Mouse (Mus musculus) gastrocnemius, adult 8-10 months (tissue): Measurements from ENCODE around the gene Gm20918. TPM values are rescaled to one million over a fixed set of nuclear protein-coding genes. Genes with fewer than 3 reads are reported as not detected.
"Not testable (repeated sequence)": the region's sequence is repeated elsewhere in the genome, so short reads cannot be mapped to it uniquely, and the experiment has no call there.

Experiments
- DNase-seq, 2 experiments: peaks; one replicate each; pipeline ENCODE4 v3.0.0; 2022; ENCODE audit warnings: low spot score in 2 of 2
- total RNA-seq, 4 experiments: library from RNA; stranded (reverse); gene quantifications; 2 replicates each; pipeline ENCODE4 v1.2.4; 2022

The Gm20918 gene
- not detected for total RNA-seq

DNA sequence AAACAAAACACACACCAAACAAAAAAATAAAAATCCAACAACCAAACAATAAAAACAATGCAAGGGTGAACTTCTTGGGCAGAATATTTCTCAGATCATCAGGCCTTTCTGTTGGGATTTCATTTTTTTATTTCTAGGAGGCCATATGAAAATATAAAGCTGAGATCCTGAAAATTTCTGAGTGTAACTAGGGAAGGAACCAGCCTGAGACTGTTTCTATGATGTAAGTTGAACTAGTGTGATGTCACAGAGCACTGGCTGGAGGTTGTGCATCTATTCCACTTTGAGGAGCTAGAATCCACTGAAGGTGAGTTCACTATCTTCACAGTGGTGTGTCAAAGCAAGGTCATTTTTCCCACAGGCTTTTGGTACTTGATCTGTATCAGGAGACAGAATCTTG, at the start of gene Gm20918:
Gene Gm20918, plus strand, starts transcription at position 301 of the 400 bp plus-strand sequence.
- DNase-seq: not testable (repeated sequence)

Other genes with a start within 250 kb of the Gm20918 start
- gene Gm21820, start 205.5 kb downstream of the Gm20918 start, total RNA-seq: not detected